ENCODE assay signal across 23 mouse cellular contexts in the genomic region with DNA sequence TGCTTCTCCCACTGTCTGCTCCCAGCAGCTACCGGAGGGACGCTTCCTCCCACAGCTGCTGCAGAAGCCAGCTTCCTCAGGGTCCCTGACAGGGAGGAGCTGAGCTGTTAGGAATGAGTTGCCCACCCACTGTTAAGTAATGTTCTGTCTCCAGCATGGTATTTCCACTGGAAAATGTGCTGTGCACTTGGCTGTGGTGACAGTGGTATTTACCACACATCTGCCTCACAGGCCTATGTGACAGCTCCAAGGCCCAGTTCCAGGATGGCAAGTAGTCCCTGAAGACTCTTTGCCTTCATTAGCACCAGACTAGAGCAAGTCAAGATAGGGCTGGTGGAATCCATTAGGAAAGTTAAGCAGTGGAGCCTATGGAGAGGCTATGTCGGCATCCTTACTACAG.
DNase-seq lines count a peak whose midpoint lies in the region; ATAC-seq lines count a peak whose summit lies in the region.
"Had no signal": no experiment of that assay in that cellular context is flagged by ENCODE, and none has a peak within 500 bp of the region (broad histone marks: within the 10 kb centered on the region; RNA-seq: fewer than 3 reads in every experiment).

No protein-coding gene starts in this region.

- H3K27me3 ChIP-seq in hindbrain, embryonic 13.5 days, result no peaks in the 10 kb centered on the region
- no peaks in the 10 kb centered on the region for H3K27me3 ChIP-seq in hindbrain, embryonic 10.5 days (ENCODE audit: insufficient read depth, poor library complexity, severe bottlenecking)
- peaks cover 3% of the 10 kb centered on the region; the same call in 1 of the 2 replicates for H3K27me3 ChIP-seq in neural tube, embryonic 13.5 days
- H3K27me3 ChIP-seq in neural tube, embryonic 14.5 days (ENCODE audit: control insufficient read depth, insufficient read depth, low read length), result no peaks in the 10 kb centered on the region
- H3K27me3 ChIP-seq: CH12.LX; heart, embryonic 12.5 days; intestine, embryonic 15.5 days; liver, embryonic 15.5 days had no signal

- H3K36me3 ChIP-seq in hindbrain, embryonic 13.5 days, result no peaks in the 10 kb centered on the region
- no peaks in the 10 kb centered on the region for H3K36me3 ChIP-seq in hindbrain, embryonic 10.5 days
- no peaks in the 10 kb centered on the region for H3K36me3 ChIP-seq in neural tube, embryonic 13.5 days
- H3K36me3 ChIP-seq in neural tube, embryonic 14.5 days (ENCODE audit: control insufficient read depth, insufficient read depth, low read length), result no peaks in the 10 kb centered on the region
- H3K36me3 ChIP-seq: heart, embryonic 12.5 days; intestine, embryonic 15.5 days; liver, embryonic 15.5 days had no signal

- H3K4me3 ChIP-seq in hindbrain, embryonic 13.5 days, result no peak overlapping the region
- no peak overlapping the region for H3K4me3 ChIP-seq in hindbrain, embryonic 10.5 days
- no peak overlapping the region for H3K4me3 ChIP-seq in neural tube, embryonic 13.5 days
- H3K4me3 ChIP-seq in neural tube, embryonic 14.5 days (ENCODE audit: low read depth, low read length), result no peak overlapping the region
- H3K4me3 ChIP-seq: gastrocnemius, adult 2 months; heart, adult 2 months; heart, embryonic 12.5 days; intestine, embryonic 15.5 days; liver, embryonic 15.5 days had no signal

- no peak for DNase-seq in hindbrain, embryonic 10.5 days (ENCODE audit: low spot score)
- DNase-seq in neural tube, embryonic 10.5 days (ENCODE audit: extremely low spot score, low spot score), result no peak
- DNase-seq in B cell, adult 2 months, result no peak
- DNase-seq: adrenal gland, adult 8-10 months; cerebellum, adult 11-12 months; cerebellum, adult 9-11 months; embryo, embryonic 11 days; gastrocnemius, adult 2 months; gastrocnemius, postnatal 36 days; heart, adult 2 months; kidney, adult 8-10 months; kidney, postnatal 10 days; lung, embryonic 14.5 days; lung, postnatal 14 days; midbrain, embryonic 14.5 days had no signal

- H3K9me3 ChIP-seq in hindbrain, embryonic 13.5 days, result peaks cover 8% of the 10 kb centered on the region; the same call in 1 of the 2 replicates
- peaks cover 14% of the 10 kb centered on the region; the same call in 1 of the 2 replicates for H3K9me3 ChIP-seq in hindbrain, embryonic 10.5 days
- H3K9me3 ChIP-seq in neural tube, embryonic 13.5 days, result peaks cover 17% of the 10 kb centered on the region; the same call in 1 of the 2 replicates
- peaks cover 4% of the 10 kb centered on the region for H3K9me3 ChIP-seq in neural tube, embryonic 14.5 days (ENCODE audit: control insufficient read depth, low read length)

- ATAC-seq in hindbrain, embryonic 13.5 days (ENCODE audit: low FRiP score), result 0 out of 2 replicates have a peak, but pooled peaks have one; percentile 40
- ATAC-seq in neural tube, embryonic 13.5 days (ENCODE audit: low read depth), result peak; percentile 33; the same call in 1 of the 2 replicates
- ATAC-seq in neural tube, embryonic 14.5 days (ENCODE audit: low read depth), result peak; percentile 62
- ATAC-seq: forebrain, embryonic 14.5 days; intestine, embryonic 15.5 days had no signal

- no peak overlapping the region for H3K9ac ChIP-seq in hindbrain, embryonic 13.5 days
- no peak overlapping the region for H3K9ac ChIP-seq in neural tube, embryonic 13.5 days
- no peak overlapping the region for H3K9ac ChIP-seq in neural tube, embryonic 14.5 days (replicated peaks; ENCODE audit: low read depth, low read length)
- H3K9ac ChIP-seq: heart, embryonic 12.5 days; intestine, embryonic 15.5 days; liver, embryonic 15.5 days; lung, embryonic 14.5 days had no signal

- H3K4me1 ChIP-seq in hindbrain, embryonic 13.5 days (replicated peaks), result no peaks in the 10 kb centered on the region
- H3K4me1 ChIP-seq in hindbrain, embryonic 10.5 days (replicated peaks), result no peaks in the 10 kb centered on the region
- no peaks in the 10 kb centered on the region for H3K4me1 ChIP-seq in neural tube, embryonic 13.5 days (replicated peaks)
- H3K4me1 ChIP-seq in neural tube, embryonic 14.5 days (ENCODE audit: control insufficient read depth, insufficient read depth, low read length), result no peaks in the 10 kb centered on the region
- H3K4me1 ChIP-seq: intestine, embryonic 15.5 days; liver, embryonic 15.5 days had no signal

- 77% methylated on average over 3 of the region's 3 CpGs for WGBS in hindbrain, embryonic 13.5 days
- 82% methylated on average over 3 of the region's 3 CpGs for WGBS in hindbrain, embryonic 10.5 days
- WGBS in neural tube, embryonic 13.5 days, result 68% methylated on average over 3 of the region's 3 CpGs
- WGBS in neural tube, embryonic 14.5 days, result 72% methylated on average over 3 of the region's 3 CpGs

- H3K4me2 ChIP-seq in hindbrain, embryonic 13.5 days, result no peak overlapping the region
- no peak overlapping the region for H3K4me2 ChIP-seq in neural tube, embryonic 13.5 days
- no peak overlapping the region for H3K4me2 ChIP-seq in neural tube, embryonic 14.5 days (ENCODE audit: low read depth, low read length)
- H3K4me2 ChIP-seq: heart, embryonic 12.5 days; intestine, embryonic 15.5 days; liver, embryonic 15.5 days; lung, embryonic 14.5 days had no signal

- no peak overlapping the region for H3K27ac ChIP-seq in hindbrain, embryonic 13.5 days
- H3K27ac ChIP-seq in hindbrain, embryonic 10.5 days, result no peak overlapping the region
- no peak overlapping the region for H3K27ac ChIP-seq in neural tube, embryonic 13.5 days (replicated peaks)
- H3K27ac ChIP-seq in neural tube, embryonic 14.5 days (ENCODE audit: low read depth, low read length), result no peak overlapping the region
- H3K27ac ChIP-seq: gastrocnemius, adult 2 months; heart, adult 2 months; intestine, embryonic 15.5 days; liver, embryonic 15.5 days had no signal
